Mouse (Mus musculus) layer of hippocampus, adult 9-11 months (tissue): ENCODE results near the gene Cacng4.

Experiments
- DNase-seq: peaks from one replicate; pipeline ENCODE4 v3.0.0; 2022

The Cacng4 gene

GRCm38 (mm10) chr11:107794547-107795269 is at the start of gene Cacng4:
Gene Cacng4 (minus strand): TSS chr11:107794557.
- no peak for DNase-seq

GRCm38 (mm10) chr11:107833351-107834040 is 39.1 kb upstream of the Cacng4 start:
- DNase-seq: no peak

GRCm38 (mm10) chr11:107817196-107817595 is 22.8 kb upstream of the Cacng4 start:
- DNase-seq: no peak

- DNase-seq: no peak
Measured at GRCm38 (mm10) chr11:107812941-107813648, 18.7 kb upstream of the Cacng4 start.

GRCm38 (mm10) chr11:107812429-107812828 is 18.1 kb upstream of the Cacng4 start:
- no peak for DNase-seq

- no peak for DNase-seq
Measured at GRCm38 (mm10) chr11:107808508-107808907, 14.2 kb upstream of the Cacng4 start.

- DNase-seq: no peak
Measured at GRCm38 (mm10) chr11:107806058-107806457, 11.7 kb upstream of the Cacng4 start.

- DNase-seq: no peak
Measured at GRCm38 (mm10) chr11:107801946-107802345, 7.6 kb upstream of the Cacng4 start.

GRCm38 (mm10) chr11:107799331-107799730 is 5.0 kb upstream of the Cacng4 start:
- DNase-seq: no peak

- no peak for DNase-seq
Measured at GRCm38 (mm10) chr11:107796346-107796745, 2.0 kb upstream of the Cacng4 start.

GRCm38 (mm10) chr11:107795384-107796035 is 1.2 kb upstream of the Cacng4 start:
- DNase-seq: no peak

- DNase-seq: no peak
Measured at GRCm38 (mm10) chr11:107794103-107794493, 259 bp downstream of the Cacng4 start.

GRCm38 (mm10) chr11:107793200-107794102 is 906 bp downstream of the Cacng4 start:
- no peak for DNase-seq

- no peak for DNase-seq
Measured at GRCm38 (mm10) chr11:107792136-107792535, 2.2 kb downstream of the Cacng4 start.

GRCm38 (mm10) chr11:107785761-107786160 is 8.6 kb downstream of the Cacng4 start:
- DNase-seq: no peak

GRCm38 (mm10) chr11:107785288-107785687 is 9.1 kb downstream of the Cacng4 start:
- DNase-seq: no peak

- no peak for DNase-seq
Measured at GRCm38 (mm10) chr11:107783861-107784754, 10.2 kb downstream of the Cacng4 start.

- DNase-seq: no peak
Measured at GRCm38 (mm10) chr11:107782591-107782990, 11.8 kb downstream of the Cacng4 start.

GRCm38 (mm10) chr11:107778859-107779258 is 15.5 kb downstream of the Cacng4 start:
- peak; percentile 43 for DNase-seq

- no peak for DNase-seq
Measured at GRCm38 (mm10) chr11:107777487-107777886, 16.9 kb downstream of the Cacng4 start.

GRCm38 (mm10) chr11:107773312-107773711 is 21.0 kb downstream of the Cacng4 start:
- no peak for DNase-seq
